Mouse (Mus musculus) bone marrow, adult 2 months (tissue): ENCODE results near the gene Plxnc1.

Experiments used
- CTCF ChIP-seq: fragments of 200-500 bp; IDR thresholded peaks from 2 replicates; pipeline ENCODE4 v1.5.1; 2011; ENCODE audit warnings: low read length, control low read depth; ENCODE audit not compliant: control insufficient read depth, insufficient read depth
- POLR2A ChIP-seq: fragments of 200-500 bp; IDR thresholded peaks from 2 replicates; pipeline ENCODE4 v1.6.1; 2011; ENCODE audit warnings: low read depth, mild to moderate bottlenecking, control low read depth, low read length, borderline replicate concordance; ENCODE audit not compliant: control insufficient read depth

GRCm38 (mm10) chr10:94889735-94890134 lies 54.9 kb downstream of the Plxnc1 start:
- TF ChIP-seq CTCF (no peak), POLR2A (no peak)
